Mouse (Mus musculus) MEL (cell line): ENCODE data around the gene Mrps23. TPM values are rescaled to one million over a fixed set of nuclear protein-coding genes. Genes with fewer than 3 reads are reported as not detected.

ENCODE experiments used
- DNase-seq: peaks from one replicate; pipeline ENCODE4 v3.0.0; 2011; ENCODE audit warnings: low read depth, low spot score
- H3K27ac ChIP-seq: 2 replicates; pipeline ENCODE4 v1.5.1; 2012; ENCODE audit warnings: low read depth, mild to moderate bottlenecking, control low read depth, low read length, moderate library complexity; ENCODE audit not compliant: control insufficient read depth
- H3K27me3 ChIP-seq, 2 experiments: fragments of 150-350 bp in 1 of 2; sonication (generic) in 1 of 2; 2 replicates each; pipeline ENCODE4 v1.6.1; 2012; ENCODE audit warnings: low read length in 2 of 2, mild to moderate bottlenecking in 2 of 2, improper control_type of control experiment in 1 of 2, moderate library complexity in 1 of 2; ENCODE audit not compliant: insufficient read depth in 2 of 2, control insufficient read depth in 1 of 2
- H3K36me3 ChIP-seq, 2 experiments: 2 replicates each; pipeline ENCODE4 v1.6.1; 2012 to 2014; ENCODE audit warnings: low read length in 2 of 2, improper control_type of control experiment in 1 of 2, inconsistent platforms in 1 of 2, mild to moderate bottlenecking in 1 of 2; ENCODE audit not compliant: insufficient read depth in 2 of 2, control insufficient read depth in 1 of 2
- H3K4me1 ChIP-seq, 2 experiments: fragments of 150-350 bp in 1 of 2; sonication (generic) in 1 of 2; 2 replicates each; pipeline ENCODE4 v1.6.1; 2012; ENCODE audit warnings: low read length in 2 of 2, improper control_type of control experiment in 1 of 2, mild to moderate bottlenecking in 1 of 2; ENCODE audit not compliant: insufficient read depth in 2 of 2, control insufficient read depth in 1 of 2
- H3K4me3 ChIP-seq, 2 experiments: fragments of 150-350 bp in 1 of 2; sonication (generic) in 1 of 2; 2 replicates each; pipeline ENCODE4 v1.5.1; 2012; ENCODE audit warnings: low read depth in 2 of 2, low read length in 2 of 2, mild to moderate bottlenecking in 2 of 2, moderate library complexity in 2 of 2, control low read depth in 1 of 2, improper control_type of control experiment in 1 of 2; ENCODE audit not compliant: control insufficient read depth in 1 of 2, insufficient read depth in 1 of 2
- H3K79me2 ChIP-seq: 2 replicates; pipeline ENCODE4 v1.6.1; 2012; ENCODE audit warnings: mild to moderate bottlenecking, low read length, moderate library complexity; ENCODE audit not compliant: control insufficient read depth, poor library complexity, insufficient read depth
- H3K9ac ChIP-seq: 2 replicates; pipeline ENCODE4 v1.6.1; 2012; ENCODE audit warnings: low read depth, mild to moderate bottlenecking, control low read depth, low read length, moderate library complexity; ENCODE audit not compliant: control insufficient read depth, poor library complexity, severe bottlenecking
- H3K9me3 ChIP-seq: fragments of 150-350 bp; sonication (generic); replicated peaks from 2 replicates; pipeline ENCODE4 v1.6.1; 2012; ENCODE audit warnings: mild to moderate bottlenecking, low read length, improper control_type of control experiment, moderate library complexity; ENCODE audit not compliant: insufficient read depth
- BHLHE40 ChIP-seq: IDR thresholded peaks from 2 replicates; pipeline ENCODE4 v1.6.1; 2012; ENCODE audit warnings: low read depth, mild to moderate bottlenecking, inconsistent platforms, low read length, improper control_type of control experiment, borderline replicate concordance
- CHD1 ChIP-seq: IDR thresholded peaks from 2 replicates; pipeline ENCODE4 v1.6.1; 2012; ENCODE audit warnings: low read depth, mild to moderate bottlenecking, inconsistent platforms, low read length, improper control_type of control experiment
- E2F4 ChIP-seq: IDR thresholded peaks from 2 replicates; pipeline ENCODE4 v1.6.1; 2011; ENCODE audit warnings: low read depth, low read length, improper control_type of control experiment, borderline replicate concordance
- ELF1 ChIP-seq: IDR thresholded peaks from 2 replicates; pipeline ENCODE4 v1.6.1; 2014; ENCODE audit warnings: low read depth, mild to moderate bottlenecking, inconsistent platforms, low read length, improper control_type of control experiment, moderate library complexity
- ETS1 ChIP-seq: IDR thresholded peaks from 2 replicates; pipeline ENCODE4 v1.6.1; 2012; ENCODE audit warnings: low read depth, mild to moderate bottlenecking, inconsistent platforms, low read length, improper control_type of control experiment, moderate library complexity
- GABPA ChIP-seq: IDR thresholded peaks from 2 replicates; pipeline ENCODE4 v1.6.1; 2012; ENCODE audit warnings: low read depth, mild to moderate bottlenecking, inconsistent platforms, low read length, improper control_type of control experiment, moderate library complexity
- JUND ChIP-seq: IDR thresholded peaks from 2 replicates; pipeline ENCODE4 v1.6.1; 2011; ENCODE audit warnings: low read depth, mild to moderate bottlenecking, improper control_type of control experiment, low read length
- MAFK ChIP-seq: IDR thresholded peaks from 2 replicates; pipeline ENCODE4 v1.6.1; 2011; ENCODE audit warnings: low read depth, mild to moderate bottlenecking, low read length, improper control_type of control experiment, borderline replicate concordance
- MAZ ChIP-seq: IDR thresholded peaks from 2 replicates; pipeline ENCODE4 v1.6.1; 2012; ENCODE audit warnings: low read depth, mild to moderate bottlenecking, inconsistent platforms, low read length, improper control_type of control experiment
- MXI1 ChIP-seq: IDR thresholded peaks from 2 replicates; pipeline ENCODE4 v1.6.1; 2011; ENCODE audit warnings: mild to moderate bottlenecking, low read depth, low read length, improper control_type of control experiment
- MYC ChIP-seq: IDR thresholded peaks from 2 replicates; pipeline ENCODE4 v1.6.1; 2011; ENCODE audit warnings: low read depth, mild to moderate bottlenecking, low read length, improper control_type of control experiment, moderate library complexity
- NELFE ChIP-seq: IDR thresholded peaks from 2 replicates; pipeline ENCODE4 v1.6.1; 2011; ENCODE audit warnings: low read depth, low read length, improper control_type of control experiment
- NRF1 ChIP-seq: IDR thresholded peaks from 2 replicates; pipeline ENCODE4 v1.6.1; 2014; ENCODE audit warnings: low read depth, mild to moderate bottlenecking, inconsistent platforms, low read length, improper control_type of control experiment, moderate library complexity; ENCODE audit not compliant: poor library complexity, insufficient read depth, severe bottlenecking
- POLR2A ChIP-seq, 2 experiments: IDR thresholded peaks; 2 replicates each; pipeline ENCODE4 v1.6.1; 2011 to 2012; ENCODE audit warnings: low read length in 2 of 2, mild to moderate bottlenecking in 2 of 2, control low read depth in 1 of 2, improper control_type of control experiment in 1 of 2, low read depth in 1 of 2, moderate library complexity in 1 of 2; ENCODE audit not compliant: control insufficient read depth in 1 of 2, insufficient read depth in 1 of 2, poor library complexity in 1 of 2
- TAL1 ChIP-seq: IDR thresholded peaks from 2 replicates; pipeline ENCODE4 v1.6.1; 2012; ENCODE audit warnings: mild to moderate bottlenecking, inconsistent platforms, low read length, moderate library complexity, mixed read lengths
- TBP ChIP-seq: IDR thresholded peaks from 2 replicates; pipeline ENCODE4 v1.8.0; 2011; ENCODE audit warnings: low read depth, low read length, improper control_type of control experiment
- TCF12 ChIP-seq: IDR thresholded peaks from 2 replicates; pipeline ENCODE4 v1.6.1; 2014; ENCODE audit warnings: low read depth, mild to moderate bottlenecking, inconsistent platforms, low read length, improper control_type of control experiment, moderate library complexity
- USF1 ChIP-seq: IDR thresholded peaks from 2 replicates; pipeline ENCODE4 v1.6.1; 2014; ENCODE audit warnings: low read depth, mild to moderate bottlenecking, inconsistent platforms, low read length, improper control_type of control experiment, moderate library complexity
- ZMIZ1 ChIP-seq: IDR thresholded peaks from 2 replicates; pipeline ENCODE4 v1.6.1; 2012; ENCODE audit warnings: low read depth, mild to moderate bottlenecking, inconsistent platforms, low read length, improper control_type of control experiment, moderate library complexity
- ZNF384 ChIP-seq: IDR thresholded peaks from 2 replicates; pipeline ENCODE4 v1.6.1; 2012; ENCODE audit warnings: low read depth, mild to moderate bottlenecking, inconsistent platforms, low read length, improper control_type of control experiment
- polyA plus RNA-seq, 2 experiments: library from polyadenylated mRNA; stranded (reverse) in 1 of 2; unstranded in 1 of 2; fragments of >175 nt in 1 of 2; fragments of >200 nt in 1 of 2; gene quantifications; 2 replicates each; pipeline versions ENCODE4 v1.2.1 to v1.2.4; 2012; ENCODE audit warnings: low replicate concordance in 2 of 2, low read depth in 1 of 2; ENCODE audit not compliant: insufficient read length in 2 of 2, insufficient read depth in 1 of 2, missing spikeins in 1 of 2
- total RNA-seq: library from RNA; depleted of rRNA; stranded (reverse); fragments of 300-350 nt; gene quantifications from 2 replicates; pipeline ENCODE4 v1.2.3, GENCODE M21; 2012

Gene Mrps23
- total and polyA plus RNA-seq, 3 experiments, result 190 to 381 TPM; not detected in 1

- Histone ChIP-seq H3K4me1 (no peaks in the 10 kb centered on the region), H3K4me3 (no peak overlapping the region), H3K9me3 (no peaks in the 10 kb centered on the region), H3K79me2 (no peaks in the 10 kb centered on the region), H3K9ac (no peak overlapping the region), H3K36me3 (no peaks in the 10 kb centered on the region), H3K27ac (no peak overlapping the region), H3K27me3 (no peaks in the 10 kb centered on the region)
- TF ChIP-seq GABPA (no peak), BHLHE40 (no peak), USF1 (no peak), ZNF384 (no peak), MAFK (no peak), ZMIZ1 (no peak), JUND (no peak), MAZ (no peak), MXI1 (no peak), TCF12 (no peak), E2F4 (no peak), POLR2A (IDR thresholded peaks at IDR 0.05; ENCODE audit: control insufficient read depth in 1 of 2, insufficient read depth in 1 of 2, low read depth in 1 of 2, low read length in 2 of 2, poor library complexity in 1 of 2) (no peak), CHD1 (no peak), NRF1 (no peak), ELF1 (no peak), ETS1 (no peak)
- no peak for DNase-seq
Measured at GRCm38 (mm10) chr11:88173386-88174025, 30.7 kb upstream of the Mrps23 start.

GRCm38 (mm10) chr11:88180467-88180958 is 23.7 kb upstream of the Mrps23 start:
- Histone ChIP-seq H3K79me2 (no peaks in the 10 kb centered on the region), H3K4me1 (peaks cover 8 to 19% of the 10 kb centered on the region in 2 experiments), H3K9me3 (no peaks in the 10 kb centered on the region), H3K36me3 (peaks cover 0 to 11% of the 10 kb centered on the region in 2 experiments; a peak in 2 of 4 replicates), H3K27me3 (no peaks in the 10 kb centered on the region), H3K4me3 (no peak overlapping the region), H3K9ac (no peak overlapping the region), H3K27ac (no peak overlapping the region)
- TF ChIP-seq TCF12 (no peak), ZNF384 (no peak), MYC (no peak), NELFE (no peak), TBP (no peak), ETS1 (no peak), TAL1 (no peak), CHD1 (no peak), ZMIZ1 (no peak), POLR2A (IDR thresholded peaks at IDR 0.05; ENCODE audit: control insufficient read depth in 1 of 2, insufficient read depth in 1 of 2, low read depth in 1 of 2, low read length in 2 of 2, poor library complexity in 1 of 2) (no peak)
- no peak for DNase-seq
